Mouse (Mus musculus): Measurements from ENCODE around the gene Pxn.

DNA sequence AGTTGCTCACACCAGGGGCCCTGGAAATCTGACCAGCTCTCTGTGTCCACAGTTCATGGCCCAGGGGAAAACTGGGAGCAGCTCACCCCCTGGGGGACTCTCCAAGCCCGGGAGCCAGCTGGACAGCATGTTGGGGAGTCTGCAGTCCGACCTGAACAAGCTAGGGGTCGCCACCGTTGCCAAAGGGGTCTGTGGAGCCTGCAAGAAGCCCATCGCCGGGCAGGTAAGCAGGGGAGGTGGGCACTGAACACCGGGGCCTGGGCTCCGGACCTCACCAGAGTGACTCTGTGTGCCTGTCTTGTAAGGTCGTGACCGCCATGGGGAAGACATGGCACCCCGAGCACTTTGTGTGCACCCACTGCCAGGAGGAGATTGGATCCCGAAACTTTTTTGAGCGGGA, 45.3 kb downstream of the Pxn start:
- TF ChIP-seq POLR2A (IDR thresholded peaks at IDR 0.05; ENCODE audit: insufficient read length, low read depth) (no peak), USF1 (IDR thresholded peaks at IDR 0.05; ENCODE audit: low read depth) (no peak)
